ENCODE assay signal across 20 mouse cellular contexts in genomic region chr9:25443546-25443945, GRCm38 (mm10).
"Had no signal": no experiment of that assay in that cellular context is flagged by ENCODE, and none has a peak within 500 bp of the region (broad histone marks: within the 10 kb centered on the region; RNA-seq: fewer than 3 reads in every experiment).

No protein-coding gene starts in this region.

- H3K4me3 ChIP-seq: heart, adult 2 months; heart, embryonic 10.5 days; heart, embryonic 12.5 days; hindbrain, embryonic 10.5 days; hindbrain, embryonic 12.5 days; intestine, embryonic 15.5 days; layer of hippocampus, adult 2 months; limb, embryonic 13.5 days; limb, embryonic 15.5 days; liver, embryonic 12.5 days had no signal

- DNase-seq: gastrocnemius, postnatal 14 days; heart, adult 2 months; heart, postnatal 4 days; kidney, adult 18-20 months; kidney, adult 8-10 months; kidney, postnatal 10 days; kidney, postnatal 25 days; kidney, postnatal 4 days; left cerebral cortex, postnatal 4 days had no signal

- H3K27ac ChIP-seq: heart, adult 2 months; heart, embryonic 10.5 days; hindbrain, embryonic 10.5 days; hindbrain, embryonic 12.5 days; hindbrain, embryonic 14.5 days; intestine, embryonic 15.5 days; limb, embryonic 13.5 days; limb, embryonic 15.5 days; liver, embryonic 12.5 days; liver, embryonic 14.5 days had no signal
